Mouse (Mus musculus) heart, embryonic 13.5 days (tissue): ENCODE data around the gene Gltp. TPM values are rescaled to one million over a fixed set of nuclear protein-coding genes. Genes with fewer than 3 reads are reported as not detected.

Source experiments
- ATAC-seq: fragments of 200-750 bp; cut with Nextera tagmentation; 2 replicates; pipeline ENCODE4 v1.8.0; 2017; ENCODE audit warnings: moderate TSS enrichment; ENCODE audit not compliant: insufficient number of reproducible peaks, low FRiP score, low TSS enrichment; ENCODE audit errors: extremely low read depth
- H3K27ac ChIP-seq: fragments of 300-500 bp; sonication (generic); replicated peaks from 2 replicates; pipeline ENCODE4 v1.5.1; 2015; ENCODE audit warnings: moderate library complexity, mild to moderate bottlenecking, inconsistent platforms
- H3K27me3 ChIP-seq: fragments of 300-500 bp; sonication (generic); replicated peaks from 2 replicates; pipeline ENCODE4 v1.6.1; 2015; ENCODE audit warnings: mild to moderate bottlenecking, inconsistent platforms
- H3K36me3 ChIP-seq: fragments of 300-500 bp; sonication (generic); 2 replicates; pipeline ENCODE4 v1.6.1; 2015; ENCODE audit warnings: mild to moderate bottlenecking, inconsistent platforms
- H3K4me1 ChIP-seq: fragments of 300-500 bp; sonication (generic); 2 replicates; pipeline ENCODE4 v1.6.1; 2015; ENCODE audit warnings: inconsistent platforms
- H3K4me2 ChIP-seq: fragments of 300-500 bp; sonication (generic); 2 replicates; pipeline ENCODE4 v1.6.1; 2015; ENCODE audit warnings: inconsistent platforms, mild to moderate bottlenecking, moderate library complexity
- H3K4me3 ChIP-seq: fragments of 300-500 bp; sonication (generic); 2 replicates; pipeline ENCODE4 v1.5.1; 2015; ENCODE audit warnings: moderate library complexity, mild to moderate bottlenecking, inconsistent platforms
- H3K9ac ChIP-seq: fragments of 300-500 bp; sonication (generic); 2 replicates; pipeline ENCODE4 v1.6.1; 2015; ENCODE audit warnings: inconsistent platforms, mild to moderate bottlenecking, moderate library complexity
- H3K9me3 ChIP-seq: fragments of 300-500 bp; sonication (generic); 2 replicates; pipeline ENCODE4 v1.6.1; 2016; ENCODE audit warnings: inconsistent platforms
- WGBS: fragments of 180-500 bp; shearing (Covaris S2); methylation state at CpG from one replicate; pipeline ENCODE4 v1.1.7; 2015; ENCODE audit warnings: mixed read lengths; 5-methylcytosine and 5-hydroxymethylcytosine counted together
- polyA plus RNA-seq: library from polyadenylated mRNA; unstranded; fragments of >200 nt; fragmentation: Nextera tagmentation; extraction: Ambion mirVana; gene quantifications from 2 replicates; pipeline ENCODE4 v1.2.1, GENCODE M21; 2015

Gene Gltp
- polyA plus RNA-seq, 1 experiment from 2014 or later, result 50.5 TPM

- Histone ChIP-seq H3K9me3 (no peaks in the 10 kb centered on the region), H3K4me1 (no peaks in the 10 kb centered on the region), H3K27ac (no peak overlapping the region), H3K36me3 (peaks cover 89% of the 10 kb centered on the region), H3K4me3 (no peak overlapping the region), H3K27me3 (no peaks in the 10 kb centered on the region), H3K9ac (no peak overlapping the region), H3K4me2 (no peak overlapping the region)
- 84% methylated on average over 6 of the region's 6 CpGs for WGBS
- no peak for ATAC-seq
These were observed 29.1 kb upstream of the Gltp start for GRCm38 (mm10) chr5:114719928-114720270.

DNA sequence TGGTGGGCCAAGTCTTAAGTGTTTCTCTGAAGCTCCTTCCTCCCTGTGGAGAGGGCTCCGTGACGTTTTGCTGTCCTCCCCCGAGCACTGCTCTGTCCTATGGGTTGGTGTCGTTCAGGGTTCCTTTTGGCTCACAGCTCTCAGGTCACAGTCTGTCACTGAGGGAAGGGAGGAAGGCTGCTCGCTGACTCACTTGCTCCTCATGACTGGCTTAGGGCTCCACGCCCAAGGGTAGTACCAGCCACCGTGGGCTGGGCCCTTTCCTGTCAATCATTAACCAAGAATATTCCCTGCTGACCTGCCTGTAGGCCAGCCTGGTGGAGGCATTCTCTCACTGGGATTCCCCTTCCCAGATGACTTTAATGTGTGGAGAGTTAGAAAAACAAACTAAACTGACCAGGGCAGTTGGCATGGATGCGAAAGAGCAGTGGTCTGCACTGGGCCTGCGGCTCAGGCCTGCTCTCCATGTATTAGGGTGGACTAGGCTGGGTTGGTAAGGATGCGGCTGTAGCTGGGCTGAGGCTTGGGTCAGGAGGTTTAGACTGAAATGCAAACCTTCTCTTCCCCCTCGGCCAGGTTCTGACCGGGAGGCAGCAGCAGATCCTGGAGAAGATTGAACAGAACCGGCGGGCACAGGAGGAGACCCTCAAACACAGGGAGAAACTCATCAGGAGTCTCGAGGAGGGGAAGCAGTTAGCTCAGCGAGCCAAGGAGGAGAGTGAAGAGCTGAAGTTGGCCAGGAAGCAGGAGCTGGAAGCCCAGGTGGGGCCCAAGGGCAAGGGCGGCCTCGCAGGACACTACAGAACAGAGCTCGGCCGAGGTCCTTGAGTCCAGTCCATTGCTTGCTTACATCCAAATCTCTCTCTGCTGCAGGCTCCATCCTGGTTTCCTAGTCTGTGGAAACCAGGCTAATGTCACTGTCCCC, 28.5 kb upstream of the Gltp start:
- no peak overlapping the region for H3K9ac ChIP-seq
- H3K36me3 ChIP-seq, result peaks cover 91% of the 10 kb centered on the region
- H3K4me1 ChIP-seq, result no peaks in the 10 kb centered on the region
- no peaks in the 10 kb centered on the region for H3K27me3 ChIP-seq
- ATAC-seq, result no peak
- H3K9me3 ChIP-seq, result no peaks in the 10 kb centered on the region
- H3K4me2 ChIP-seq, result no peak overlapping the region
- H3K27ac ChIP-seq, result no peak overlapping the region
- H3K4me3 ChIP-seq, result no peak overlapping the region
- WGBS, result 80% methylated on average over 20 of the region's 20 CpGs

DNA sequence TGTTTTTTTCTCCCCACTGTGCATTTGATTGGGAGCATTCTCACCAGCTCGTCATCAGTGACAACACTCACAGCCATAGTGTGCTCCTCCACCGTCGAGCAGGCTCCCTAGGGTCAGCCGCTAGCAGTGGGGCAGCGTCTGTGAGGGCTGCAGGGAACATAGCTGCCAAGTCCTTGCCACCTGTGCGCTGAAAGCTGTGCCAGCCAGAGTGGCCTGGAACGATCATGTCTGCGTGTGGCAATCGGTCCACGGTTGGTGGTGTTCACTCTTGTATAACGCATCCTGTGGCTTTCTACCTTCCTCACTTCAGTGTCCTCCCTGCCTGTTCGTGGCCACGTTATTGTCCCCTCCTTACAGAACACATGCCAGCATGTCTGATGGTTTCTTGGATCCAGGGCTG, 27.7 kb upstream of the Gltp start:
- no peaks in the 10 kb centered on the region for H3K27me3 ChIP-seq
- WGBS, result 84% methylated on average over 13 of the region's 13 CpGs

GRCm38 (mm10) chr5:114717937-114718336, 27.2 kb upstream of the Gltp start:
- Histone ChIP-seq H3K27me3 (no peaks in the 10 kb centered on the region), H3K27ac (no peak overlapping the region), H3K9me3 (no peaks in the 10 kb centered on the region), H3K4me3 (no peak overlapping the region), H3K36me3 (peaks cover 98% of the 10 kb centered on the region), H3K4me2 (no peak overlapping the region), H3K9ac (no peak overlapping the region), H3K4me1 (no peaks in the 10 kb centered on the region)
- WGBS, result 83% methylated on average over 8 of the region's 8 CpGs
- no peak for ATAC-seq

More for the DNA sequence above, 27.7 kb upstream of the Gltp start:
- Histone ChIP-seq H3K9ac (no peak overlapping the region), H3K4me1 (no peaks in the 10 kb centered on the region), H3K4me3 (no peak overlapping the region), H3K36me3 (peaks cover 93% of the 10 kb centered on the region), H3K4me2 (no peak overlapping the region), H3K9me3 (no peaks in the 10 kb centered on the region), H3K27ac (no peak overlapping the region)
- ATAC-seq, result no peak

GRCm38 (mm10) chr5:114717292-114717691, 26.5 kb upstream of the Gltp start:
- H3K27ac ChIP-seq, result no peak overlapping the region
- no peak overlapping the region for H3K4me2 ChIP-seq
- no peaks in the 10 kb centered on the region for H3K9me3 ChIP-seq
- H3K4me3 ChIP-seq, result no peak overlapping the region
- WGBS, result 85% methylated on average over 12 of the region's 12 CpGs
- no peaks in the 10 kb centered on the region for H3K27me3 ChIP-seq
- no peak overlapping the region for H3K9ac ChIP-seq
- no peaks in the 10 kb centered on the region for H3K4me1 ChIP-seq
- ATAC-seq, result no peak
- H3K36me3 ChIP-seq, result peaks cover 98% of the 10 kb centered on the region

DNA sequence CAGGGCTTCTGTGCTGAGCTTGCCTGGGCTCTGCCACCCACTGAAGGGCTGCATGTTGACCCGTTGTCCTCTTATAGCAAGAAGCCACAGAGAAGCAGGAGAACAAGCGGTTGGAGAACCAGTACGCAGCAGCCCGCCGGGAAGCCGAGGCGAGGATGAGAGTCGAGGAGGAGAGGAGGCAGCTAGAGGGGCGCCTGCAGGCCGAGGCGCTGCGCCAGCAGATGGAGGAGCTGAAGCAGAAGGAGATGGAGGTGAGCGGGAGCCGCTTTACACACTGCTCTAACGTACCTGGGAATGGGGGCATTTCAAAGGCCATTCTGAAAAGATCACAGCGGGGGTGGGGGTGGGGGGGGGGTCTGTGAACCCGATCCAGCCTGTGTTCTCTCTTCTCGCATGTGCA, 23.8 kb upstream of the Gltp start:
- no peak for ATAC-seq
- Histone ChIP-seq H3K27ac (no peak overlapping the region), H3K9me3 (no peaks in the 10 kb centered on the region), H3K4me3 (no peak overlapping the region), H3K27me3 (no peaks in the 10 kb centered on the region), H3K4me2 (no peak overlapping the region), H3K4me1 (no peaks in the 10 kb centered on the region), H3K9ac (no peak overlapping the region), H3K36me3 (peaks cover 96% of the 10 kb centered on the region)
- 91% methylated on average over 18 of the region's 18 CpGs for WGBS

GRCm38 (mm10) chr5:114709357-114709756, 18.6 kb upstream of the Gltp start:
- no peak for ATAC-seq
- Histone ChIP-seq H3K4me3 (no peak overlapping the region), H3K36me3 (peaks cover 51% of the 10 kb centered on the region), H3K27ac (no peak overlapping the region), H3K27me3 (0 out of 2 replicates have a peak, but pooled peaks cover under 1% of the 10 kb centered on the region), H3K4me1 (peaks cover 7% of the 10 kb centered on the region), H3K9ac (no peak overlapping the region), H3K4me2 (no peak overlapping the region), H3K9me3 (no peaks in the 10 kb centered on the region)
- 90% methylated on average over 21 of the region's 21 CpGs for WGBS

DNA sequence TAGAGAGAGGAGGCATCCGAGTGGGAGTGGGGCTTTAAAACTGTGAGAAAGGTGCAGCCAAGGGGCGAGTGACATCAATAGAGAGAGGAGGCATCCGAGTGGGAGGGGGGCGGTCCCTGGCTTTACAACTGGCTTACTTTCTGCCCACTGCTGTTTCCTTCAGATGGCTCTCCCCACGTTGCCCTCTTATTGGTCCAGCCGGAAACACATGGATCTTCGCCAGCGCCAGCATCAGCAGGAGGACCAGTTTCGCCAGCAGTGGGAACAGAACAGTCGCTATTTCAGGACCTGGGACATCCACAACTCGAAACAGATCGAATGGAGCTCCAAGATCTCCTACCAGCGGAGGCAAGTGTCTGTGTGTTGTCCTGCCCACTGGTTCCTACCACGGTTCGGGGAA, 17.7 kb upstream of the Gltp start:
- 52% methylated on average over 15 of the region's 15 CpGs for WGBS
- peak overlapping the region; percentile 91 for H3K9ac ChIP-seq
- H3K9me3 ChIP-seq, result no peaks in the 10 kb centered on the region
- peak overlapping the region; percentile 75 for H3K4me2 ChIP-seq
- ATAC-seq, result no peak
- H3K36me3 ChIP-seq, result peaks cover 42% of the 10 kb centered on the region
- H3K27me3 ChIP-seq, result 0 out of 2 replicates have a peak, but pooled peaks cover 4% of the 10 kb centered on the region
- peak overlapping the region; percentile 88 for H3K4me3 ChIP-seq
- no peak overlapping the region for H3K27ac ChIP-seq
- H3K4me1 ChIP-seq, result peaks cover 7% of the 10 kb centered on the region

DNA sequence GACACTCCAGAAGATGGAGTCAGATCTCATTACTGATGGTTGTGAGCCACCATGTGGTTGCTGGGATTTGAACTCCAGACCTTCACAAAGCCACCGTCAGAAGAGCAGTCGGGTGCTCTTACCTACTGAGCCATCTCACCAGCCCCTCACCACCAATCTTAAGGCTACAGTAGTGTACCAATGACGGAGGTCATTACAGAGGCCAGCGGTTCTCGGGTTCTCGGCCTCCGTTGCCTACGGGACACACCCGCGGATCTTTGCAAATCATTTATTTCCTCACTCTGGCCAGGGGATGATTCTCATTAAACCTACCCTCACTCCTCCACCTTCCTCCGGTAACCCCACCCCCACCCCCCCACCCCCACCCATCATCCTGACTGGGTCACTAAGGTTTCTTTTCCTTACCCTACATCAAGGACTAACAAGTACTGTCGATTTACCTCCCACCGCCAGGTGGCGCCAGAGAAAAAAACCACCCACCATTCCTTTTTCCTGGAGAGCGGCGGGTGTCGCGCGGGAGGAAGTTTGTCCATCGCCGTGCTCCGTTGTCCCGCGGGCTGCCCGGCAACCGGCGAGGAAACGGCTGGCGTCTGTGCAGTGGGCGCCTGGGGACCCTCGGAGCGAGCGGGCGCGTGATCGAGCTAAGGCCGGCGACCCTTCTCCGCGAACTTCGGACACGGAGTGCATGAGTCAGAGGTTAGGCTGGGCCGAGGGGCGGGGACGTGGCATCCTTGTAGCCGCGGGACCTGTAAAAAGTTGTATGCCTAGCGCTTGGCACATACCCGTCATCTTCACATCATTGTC, 16.7 kb upstream of the Gltp start, which contains the start of gene Tchp:
TSS of gene Tchp (plus strand) at position 496 of the 804 bp plus-strand sequence.
- Histone ChIP-seq H3K9me3 (no peaks in the 10 kb centered on the region), H3K4me1 (peaks cover 7% of the 10 kb centered on the region), H3K27ac (no peak within 1 kb of the TSS), H3K36me3 (peaks cover 34% of the 10 kb centered on the region), H3K4me2 (peak within 1 kb of the TSS; percentile 75), H3K27me3 (0 out of 2 replicates have a peak, but pooled peaks cover 4% of the 10 kb centered on the region), H3K4me3 (peak within 1 kb of the TSS; percentile 88), H3K9ac (peak within 1 kb of the TSS; percentile 91)
- peak; percentile 56; the same call in 1 of the 2 replicates for ATAC-seq
- 4% methylated on average over 49 of the region's 49 CpGs for WGBS

DNA sequence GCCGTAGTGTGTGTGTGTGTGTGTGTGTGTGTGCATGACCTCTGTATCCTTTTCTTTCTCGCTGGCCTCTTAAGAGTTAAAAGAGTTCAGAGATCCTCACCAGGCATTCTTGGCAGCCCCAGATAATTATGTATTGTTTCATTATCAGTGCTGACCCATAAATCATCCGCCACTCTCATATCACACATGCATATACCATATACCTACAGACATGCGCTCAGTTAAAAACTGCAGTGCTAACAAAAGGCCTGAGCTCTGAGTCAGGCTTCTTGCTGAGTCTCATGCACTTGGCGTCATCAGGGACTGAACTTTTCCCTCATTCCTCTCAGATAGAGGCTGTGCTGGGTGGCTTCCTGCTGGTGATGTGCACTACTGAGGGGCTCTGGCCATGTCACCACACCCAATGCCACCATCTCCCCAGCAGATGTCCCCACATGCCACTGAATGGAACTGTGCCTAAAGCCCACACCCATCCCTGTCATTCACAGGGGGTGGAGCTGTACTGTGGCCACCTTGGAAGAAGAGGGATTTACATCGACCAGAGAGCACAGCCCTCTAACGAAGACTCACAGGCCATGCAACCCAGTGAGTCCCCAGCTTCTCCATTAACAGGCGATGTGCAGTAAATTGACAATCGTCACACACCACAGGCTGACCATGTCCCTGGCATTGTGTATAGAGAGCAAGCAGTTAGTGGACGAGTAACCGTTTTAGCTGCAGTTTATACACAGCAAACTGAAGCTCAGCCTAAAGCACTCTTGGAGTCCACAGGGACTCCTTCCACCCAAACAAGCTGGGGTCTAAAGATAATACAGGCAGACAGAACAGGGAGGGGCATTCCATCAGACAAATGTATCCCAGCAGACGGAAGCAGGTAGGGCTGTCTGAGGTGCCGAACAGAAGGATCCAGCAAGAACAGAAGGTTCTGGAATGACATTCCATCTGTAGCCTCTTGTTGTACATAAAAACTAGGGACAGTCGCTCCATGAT, 11.9 kb upstream of the Gltp start:
- Histone ChIP-seq H3K9me3 (no peaks in the 10 kb centered on the region), H3K36me3 (no peaks in the 10 kb centered on the region), H3K9ac (no peak overlapping the region), H3K4me3 (no peak overlapping the region), H3K4me2 (no peak overlapping the region), H3K4me1 (no peaks in the 10 kb centered on the region), H3K27me3 (0 out of 2 replicates have a peak, but pooled peaks cover 4% of the 10 kb centered on the region), H3K27ac (no peak overlapping the region)
- WGBS, result 53% methylated on average over 14 of the region's 14 CpGs
- no peak for ATAC-seq
